In the genomic region with DNA sequence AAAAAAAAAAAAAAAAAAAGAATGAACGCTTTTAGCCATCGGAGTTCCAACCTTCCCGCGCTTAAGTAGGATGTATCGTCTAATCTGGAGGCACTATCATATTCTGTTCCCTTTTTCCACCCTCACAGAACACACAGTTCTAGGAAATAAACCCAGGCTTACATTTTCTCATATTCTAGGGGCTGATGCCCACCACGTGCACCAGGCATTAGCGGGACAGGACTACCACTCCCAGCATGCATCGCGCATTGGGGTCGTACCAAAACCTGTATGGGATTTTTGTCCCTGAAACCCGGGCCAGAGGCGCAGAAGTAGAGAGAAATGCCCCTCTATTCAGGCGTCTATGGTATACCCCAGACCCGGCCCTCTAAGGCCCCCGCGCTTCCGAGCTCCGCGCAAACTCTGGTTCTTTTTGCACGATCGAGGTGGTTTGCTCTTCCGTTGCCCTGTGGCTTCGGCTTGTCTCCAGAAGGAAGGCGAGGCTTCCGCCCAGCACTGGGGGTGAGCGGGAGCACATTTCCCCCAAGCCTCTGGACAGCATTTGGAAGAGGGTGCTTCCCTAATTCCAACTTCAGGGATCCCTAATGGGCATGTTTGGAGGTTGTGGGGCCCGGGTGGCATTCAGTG, we compare ENCODE assay signal across 8 mouse cellular contexts. TPM values are rescaled to one million over a fixed set of nuclear protein-coding genes. Genes with fewer than 3 reads are reported as not detected.
DNase-seq lines count a peak whose midpoint lies in the region; ATAC-seq and TF ChIP-seq lines count a peak whose summit lies in the region.

A gene (plus strand): TSS at position 301 of the 627 bp plus-strand sequence.

- no peak for TF ChIP-seq RAD21 in CH12.LX (IDR thresholded peaks at IDR 0.05; ENCODE audit: low read depth, low read length)

- ATAC-seq in forebrain, embryonic 11.5 days (replicated peaks; ENCODE audit: low FRiP score), result peak; percentile 84
- peak; percentile 85 for ATAC-seq in heart, embryonic 16.5 days (replicated peaks; ENCODE audit: extremely low read depth, insufficient read depth, low FRiP score)
- ATAC-seq in liver, embryonic 15.5 days (ENCODE audit: insufficient read depth), result peak; percentile 78
- ATAC-seq in neural tube, embryonic 12.5 days (ENCODE audit: low FRiP score, low read depth), result peak; percentile 75

- peak within 1 kb of the TSS; percentile 80 for H3K9ac ChIP-seq in CH12.LX (ENCODE audit: insufficient read depth, low read depth)
- peak within 1 kb of the TSS; percentile 49 for H3K9ac ChIP-seq in forebrain, embryonic 11.5 days (ENCODE audit: low read length)
- H3K9ac ChIP-seq in heart, embryonic 16.5 days (ENCODE audit: low read length), result peak within 1 kb of the TSS; percentile 73
- H3K9ac ChIP-seq in liver, embryonic 15.5 days, result peak within 1 kb of the TSS; percentile 57
- H3K9ac ChIP-seq in neural tube, embryonic 12.5 days, result peak within 1 kb of the TSS; percentile 42; the same call in 1 of the 2 replicates

- no peak for TF ChIP-seq CTCF in CH12.LX (conservative IDR thresholded peaks at IDR 0.05 in 1 of 2, IDR thresholded peaks at IDR 0.05 in 1 of 2; ENCODE audit: low read depth in 2 of 2, low read length in 2 of 2)

- TF ChIP-seq EP300 in CH12.LX (IDR thresholded peaks at IDR 0.05; ENCODE audit: low read length), result no peak

- H3K36me3 ChIP-seq in CH12.LX (replicated peaks in 1 of 2; ENCODE audit: control insufficient read depth in 1 of 2, insufficient read depth in 1 of 2, low read length in 1 of 2), result no peaks in the 10 kb centered on the region
- H3K36me3 ChIP-seq in forebrain, embryonic 11.5 days (ENCODE audit: control insufficient read depth, insufficient read depth, low read length), result no peaks in the 10 kb centered on the region
- no peaks in the 10 kb centered on the region for H3K36me3 ChIP-seq in heart, embryonic 16.5 days (ENCODE audit: control insufficient read depth, insufficient read depth)
- H3K36me3 ChIP-seq in liver, embryonic 15.5 days (replicated peaks), result no peaks in the 10 kb centered on the region
- H3K36me3 ChIP-seq in neural tube, embryonic 12.5 days, result no peaks in the 10 kb centered on the region

- dilution Hi-C loops in CH12.LX (cut with MboI; ENCODE audit: extremely low pct_ligation_motif_present, extremely low pct_unique_long_range_greater_than_20kb, low sequenced_read_pairs), result no loop called here

- DNase-seq in CH12.LX (ENCODE audit: extremely low read depth), result peak; percentile 90
- DNase-seq in c-Kit-positive CD71-negative TER-119-negative erythroid progenitor cells, embryonic 14.5 days (ENCODE audit: low read depth), result peak; percentile 65
- DNase-seq in forebrain, embryonic 11.5 days (ENCODE audit: low spot score), result peak; percentile 87
- DNase-seq in kidney, postnatal 36 days, result peak; percentile 76 to 82
- peak; percentile 74 for DNase-seq in telencephalon, adult 2 months (ENCODE audit: low read depth, low spot score)

- WGBS in forebrain, embryonic 11.5 days, result 15% methylated on average over 27 of the region's 27 CpGs
- WGBS in heart, embryonic 16.5 days, result 10% methylated on average over 27 of the region's 27 CpGs
- WGBS in liver, embryonic 15.5 days (ENCODE audit: insufficient replicate concordance), result 13% methylated on average over 27 of the region's 27 CpGs
- WGBS in neural tube, embryonic 12.5 days, result 14% methylated on average over 27 of the region's 27 CpGs

- peak within 1 kb of the TSS; percentile 74; the same call in 1 of the 2 replicates for H3K4me2 ChIP-seq in CH12.LX (ENCODE audit: insufficient read depth, low read depth, poor library complexity, severe bottlenecking)
- H3K4me2 ChIP-seq in forebrain, embryonic 11.5 days (ENCODE audit: low read depth, low read length, severe bottlenecking), result peak within 1 kb of the TSS; percentile 66
- peak within 1 kb of the TSS; percentile 82 for H3K4me2 ChIP-seq in heart, embryonic 16.5 days (ENCODE audit: low read depth, low read length)
- peak within 1 kb of the TSS; percentile 83 for H3K4me2 ChIP-seq in liver, embryonic 15.5 days
- peak within 1 kb of the TSS; percentile 72 for H3K4me2 ChIP-seq in neural tube, embryonic 12.5 days (replicated peaks)

- peak within 1 kb of the TSS; percentile 58 to 66 (median 63) for H3K4me3 ChIP-seq in CH12.LX (replicated peaks in 1 of 3; ENCODE audit: low read depth in 2 of 3, low read length in 2 of 3, poor library complexity in 1 of 3)
- H3K4me3 ChIP-seq in forebrain, embryonic 11.5 days (ENCODE audit: low read depth, low read length), result peak within 1 kb of the TSS; percentile 40
- H3K4me3 ChIP-seq in heart, embryonic 16.5 days (ENCODE audit: low read length), result peak within 1 kb of the TSS; percentile 64
- H3K4me3 ChIP-seq in liver, embryonic 15.5 days (replicated peaks), result peak within 1 kb of the TSS; percentile 63
- H3K4me3 ChIP-seq in neural tube, embryonic 12.5 days, result peak within 1 kb of the TSS; percentile 42

- no peaks in the 10 kb centered on the region for H3K9me3 ChIP-seq in CH12.LX (replicated peaks; ENCODE audit: low read length)
- no peaks in the 10 kb centered on the region for H3K9me3 ChIP-seq in forebrain, embryonic 11.5 days (ENCODE audit: control insufficient read depth, low read length)
- H3K9me3 ChIP-seq in heart, embryonic 16.5 days (replicated peaks; ENCODE audit: control insufficient read depth, low read length), result no peaks in the 10 kb centered on the region
- no peaks in the 10 kb centered on the region for H3K9me3 ChIP-seq in liver, embryonic 15.5 days (replicated peaks)
- no peaks in the 10 kb centered on the region for H3K9me3 ChIP-seq in neural tube, embryonic 12.5 days

- H3K4me1 ChIP-seq in CH12.LX (ENCODE audit: control insufficient read depth in 1 of 2, insufficient read depth in 2 of 2), result peaks cover 0 to 7% of the 10 kb centered on the region in 2 experiments; a peak in 1 of 4 replicates
- H3K4me1 ChIP-seq in forebrain, embryonic 11.5 days (replicated peaks; ENCODE audit: control insufficient read depth, insufficient read depth, low read length), result no peaks in the 10 kb centered on the region
- H3K4me1 ChIP-seq in heart, embryonic 16.5 days (ENCODE audit: control insufficient read depth, insufficient read depth, low read length), result no peaks in the 10 kb centered on the region
- H3K4me1 ChIP-seq in liver, embryonic 15.5 days (replicated peaks), result 0 out of 2 replicates have a peak, but pooled peaks cover 12% of the 10 kb centered on the region
- no peaks in the 10 kb centered on the region for H3K4me1 ChIP-seq in neural tube, embryonic 12.5 days

- in situ Hi-C loops in CH12.LX (cut with MboI; ENCODE audit: low pct_ligation_motif_present, low pct_unique_long_range_greater_than_20kb, low sequenced_read_pairs), result loop anchor here (25.0 kb wide), 1 partner anchor 279 kb away; a partner anchor contains a TSS

- peaks cover 4% of the 10 kb centered on the region for H3K79me2 ChIP-seq in CH12.LX (replicated peaks; ENCODE audit: control insufficient read depth, extremely low read depth, insufficient read depth, poor library complexity, severe bottlenecking)

- H3K27ac ChIP-seq in CH12.LX (ENCODE audit: insufficient read depth, low read depth), result peak within 1 kb of the TSS; percentile 50; the same call in 1 of the 2 replicates
- no peak within 1 kb of the TSS; the same call in 1 of the 2 replicates for H3K27ac ChIP-seq in forebrain, embryonic 11.5 days (ENCODE audit: low read depth, low read length)
- peak within 1 kb of the TSS; percentile 78 for H3K27ac ChIP-seq in heart, embryonic 16.5 days (ENCODE audit: low read length)
- H3K27ac ChIP-seq in liver, embryonic 15.5 days (replicated peaks), result peak within 1 kb of the TSS; percentile 62
- no peak within 1 kb of the TSS for H3K27ac ChIP-seq in neural tube, embryonic 12.5 days

- TF ChIP-seq POLR2A in CH12.LX (IDR thresholded peaks at IDR 0.05; ENCODE audit: low read depth, low read length), result peak; percentile 70

- no peaks in the 10 kb centered on the region for H3K27me3 ChIP-seq in CH12.LX (replicated peaks)
- no peaks in the 10 kb centered on the region for H3K27me3 ChIP-seq in forebrain, embryonic 11.5 days (ENCODE audit: control insufficient read depth, insufficient read depth, low read length)
- H3K27me3 ChIP-seq in heart, embryonic 16.5 days (ENCODE audit: control insufficient read depth, insufficient read depth, low read length), result no peaks in the 10 kb centered on the region
- no peaks in the 10 kb centered on the region for H3K27me3 ChIP-seq in liver, embryonic 15.5 days
- H3K27me3 ChIP-seq in neural tube, embryonic 12.5 days (replicated peaks), result no peaks in the 10 kb centered on the region

TF ChIP-seq in CH12.LX, 34 proteins besides CTCF, POLR2A, EP300 and RAD21 (continues in another document):
- TF ChIP-seq MAX (IDR thresholded peaks at IDR 0.05; ENCODE audit: low read length), result peak; percentile 98
- TF ChIP-seq ZNF384 (IDR thresholded peaks at IDR 0.05; ENCODE audit: low read depth, low read length), result peak; percentile 89
- TF ChIP-seq NELFE (IDR thresholded peaks at IDR 0.05; ENCODE audit: low read depth, low read length), result peak; percentile 78
- no peak; the same call in 1 of the 2 replicates for TF ChIP-seq IRF4 (IDR thresholded peaks at IDR 0.05; ENCODE audit: low read depth, low read length)
- no peak for TF ChIP-seq SMC3 (IDR thresholded peaks at IDR 0.05; ENCODE audit: low read depth, low read length)
- peak; percentile 100 for TF ChIP-seq MYC (IDR thresholded peaks at IDR 0.05; ENCODE audit: low read depth, low read length)
- TF ChIP-seq GABPA (IDR thresholded peaks at IDR 0.05; ENCODE audit: insufficient replicate concordance, low read depth, low read length), result no peak
- no peak for TF ChIP-seq JUND (conservative IDR thresholded peaks at IDR 0.05; ENCODE audit: low read depth, low read length)
- peak; percentile 96 for TF ChIP-seq HCFC1 (IDR thresholded peaks at IDR 0.05; ENCODE audit: low read depth, low read length)
- no peak for TF ChIP-seq PAX5 (IDR thresholded peaks at IDR 0.05; ENCODE audit: low read length)
- no peak; the same call in 1 of the 2 replicates for TF ChIP-seq UBTF (IDR thresholded peaks at IDR 0.05; ENCODE audit: low read depth, low read length)
- TF ChIP-seq USF2 (conservative IDR thresholded peaks at IDR 0.05; ENCODE audit: low read depth, low read length), result no peak
- peak; percentile 99 for TF ChIP-seq CHD1 (IDR thresholded peaks at IDR 0.05; ENCODE audit: low read depth, low read length)
- no peak for TF ChIP-seq CHD2 (IDR thresholded peaks at IDR 0.05; ENCODE audit: low read length)
- TF ChIP-seq TBP (conservative IDR thresholded peaks at IDR 0.05; ENCODE audit: low read depth, low read length), result peak; percentile 69; the same call in 1 of the 2 replicates
- no peak for TF ChIP-seq RCOR1 (conservative IDR thresholded peaks at IDR 0.05; ENCODE audit: low read depth, low read length)

RNA-seq across cellular contexts. Expression of the gene that starts here (rescaled TPM):
- total RNA-seq in CH12.LX (2012; rRNA removed), result 164 and 177 TPM in 2 replicates
- 138 and 142 TPM in 2 replicates for total RNA-seq in CH12.LX (2014; rRNA removed)
- polyA plus RNA-seq in CH12.LX (2012; ENCODE audit: insufficient read length, low read depth), result 202 and 218 TPM in 2 replicates
- 294 and 300 TPM in 2 replicates for polyA plus RNA-seq in forebrain, embryonic 11.5 days (2014; fragmentation: Nextera tagmentation; extraction: Ambion mirVana)
- polyA plus RNA-seq in heart, embryonic 16.5 days (2015; fragmentation: Nextera tagmentation; extraction: Ambion mirVana), result 164 and 172 TPM in 2 replicates
- polyA plus RNA-seq in liver, embryonic 15.5 days (2015; fragmentation: Nextera tagmentation; extraction: Ambion mirVana), result 92.2 and 98.5 TPM in 2 replicates
- 380 and 406 TPM in 2 replicates for polyA plus RNA-seq in neural tube, embryonic 12.5 days (2016; fragmentation: Nextera tagmentation; extraction: Ambion mirVana)

Comparison
In these comparisons a context has a peak if more than half of its experiments do, and no peak if none do; other contexts are left out.
1. H3K27ac ChIP-seq: peak in CH12.LX (single experiment), heart, embryonic 16.5 days (single experiment) and liver, embryonic 15.5 days (single experiment); none in forebrain, embryonic 11.5 days (single experiment) and neural tube, embryonic 12.5 days (single experiment).
2. Peak in every context shown above with its lines, with median percentiles within 50 percentile points of each other: DNase-seq, H3K4me2 ChIP-seq, H3K4me3 ChIP-seq, H3K9ac ChIP-seq and ATAC-seq.